Mouse (Mus musculus): ENCODE measurements around the gene Eva1a.

Eva1a gene

GRCm38 (mm10) chr6:82125134-82125533, 84.3 kb downstream of the Eva1a start:
- DNase-seq (ENCODE audit: low spot score in 2 of 2) = no peak

GRCm38 (mm10) chr6:82127827-82128226, 87.0 kb downstream of the Eva1a start:
- DNase-seq (ENCODE audit: low spot score in 2 of 2) = no peak

- DNase-seq (ENCODE audit: low spot score in 2 of 2) = no peak
Measured at GRCm38 (mm10) chr6:82129630-82130217, 88.9 kb downstream of the Eva1a start.

DNA sequence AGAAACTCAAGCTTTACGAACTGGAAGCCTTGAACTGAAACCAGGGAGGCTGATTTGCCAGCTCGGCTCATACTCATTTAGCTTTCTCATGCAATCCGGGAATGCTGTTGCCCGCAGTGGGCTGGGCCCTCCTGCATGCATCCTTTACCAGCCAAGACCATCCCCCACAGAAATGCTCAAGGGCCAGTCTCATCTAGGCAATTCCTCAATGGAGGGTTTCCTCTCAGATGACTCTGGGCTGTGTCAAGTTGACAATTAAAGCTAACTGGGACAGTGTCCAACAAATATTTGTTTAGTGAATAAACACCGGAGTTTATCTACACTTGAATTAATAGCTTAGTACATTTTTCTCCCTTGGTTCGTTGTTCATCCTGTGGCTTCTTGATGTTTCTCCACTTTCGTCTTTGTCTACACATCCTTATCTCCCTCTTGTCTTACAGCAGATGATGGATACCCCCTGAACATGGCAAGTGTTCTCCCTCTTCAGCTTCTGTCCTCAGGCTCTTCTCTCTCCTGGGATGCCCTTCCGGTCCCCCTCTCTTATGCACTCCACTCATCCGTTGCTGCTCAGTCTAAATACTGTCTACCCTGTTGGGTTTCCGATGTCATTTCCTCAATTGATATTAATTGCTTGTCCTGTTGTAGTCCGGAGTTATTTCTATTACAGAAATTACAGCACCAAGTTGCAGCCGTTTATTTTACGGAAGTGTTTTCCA, 92.2 kb downstream of the Eva1a start:
- no peak for DNase-seq (ENCODE audit: low spot score in 2 of 2)

DNA sequence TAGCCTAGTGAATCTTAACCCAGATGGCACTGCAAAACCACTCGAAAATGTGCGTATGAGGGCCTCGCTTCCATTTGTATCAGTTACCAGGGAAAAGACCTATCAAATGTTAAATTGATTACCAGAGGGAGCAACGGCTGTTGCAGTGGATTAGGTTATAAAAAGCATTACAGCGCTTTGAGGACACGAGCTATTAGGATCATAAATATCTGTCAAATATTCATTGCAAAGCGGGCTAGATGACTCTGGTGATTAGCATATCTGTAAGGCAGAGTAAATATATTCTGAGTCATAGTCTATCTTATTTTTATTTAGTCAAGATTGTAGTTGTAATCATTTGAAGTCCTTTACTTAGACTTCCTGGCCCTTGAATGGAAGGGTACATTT, 92.7 kb downstream of the Eva1a start:
- no peak for DNase-seq (ENCODE audit: low spot score in 2 of 2)

GRCm38 (mm10) chr6:82135959-82136712, 95.3 kb downstream of the Eva1a start:
- DNase-seq (ENCODE audit: low spot score in 2 of 2) = no peak

Measured in frontal cortex, postnatal 10 days (tissue).